Mouse (Mus musculus) heart, postnatal 14 days (tissue): ENCODE results near the gene Eif3i. TPM values are rescaled to one million over a fixed set of nuclear protein-coding genes. Genes with fewer than 3 reads are reported as not detected.

Experiments
- DNase-seq, 2 experiments: peaks; one replicate each; pipeline ENCODE4 v3.0.0; 2021 to 2022
- intact Hi-C: fragments of 180-260 bp; cut with DNase I; formaldehyde crosslinking; loops from one replicate; pipeline ENCODE4 v1.15.1; 2025
- long read RNA-seq, 2 experiments: library from polyadenylated mRNA; stranded (forward); transcript quantifications; one replicate each; pipeline ENCODE4 v2.0.0; 2021
- total RNA-seq, 2 experiments: library from RNA; stranded (reverse); gene quantifications; 2 replicates each; pipeline ENCODE4 v1.2.3; 2021

Eif3i gene
- total RNA-seq: 100 to 1,000 TPM; 114 to 128 TPM
- long read RNA-seq, experiment 1, transcript Eif3i-201 (11 exons, 1,123 nt): major isoform, 85 of 121 reads
- long read RNA-seq, experiment 1, partial matches to known transcripts: 33 of 121 reads
- long read RNA-seq, experiment 1, other reads (novel, unspliced or antisense): 3 of 121 reads
- long read RNA-seq, experiment 2, transcript Eif3i-201 (11 exons, 1,123 nt): major isoform, 55 of 72 reads
- long read RNA-seq, experiment 2, partial matches to known transcripts: 15 of 72 reads
- long read RNA-seq, experiment 2, other reads (novel, unspliced or antisense): 2 of 72 reads

- intact Hi-C loops: no loop called here
- DNase-seq: peak; percentile 83 to 86
Observed at GRCm38 (mm10) chr4:129600233-129601158, at the start of gene Eif3i, which contains the start of gene Tmem234. TSS of gene Eif3i (minus strand) at chr4:129600648. TSS of gene Tmem234 (plus strand) at chr4:129600668.

DNA sequence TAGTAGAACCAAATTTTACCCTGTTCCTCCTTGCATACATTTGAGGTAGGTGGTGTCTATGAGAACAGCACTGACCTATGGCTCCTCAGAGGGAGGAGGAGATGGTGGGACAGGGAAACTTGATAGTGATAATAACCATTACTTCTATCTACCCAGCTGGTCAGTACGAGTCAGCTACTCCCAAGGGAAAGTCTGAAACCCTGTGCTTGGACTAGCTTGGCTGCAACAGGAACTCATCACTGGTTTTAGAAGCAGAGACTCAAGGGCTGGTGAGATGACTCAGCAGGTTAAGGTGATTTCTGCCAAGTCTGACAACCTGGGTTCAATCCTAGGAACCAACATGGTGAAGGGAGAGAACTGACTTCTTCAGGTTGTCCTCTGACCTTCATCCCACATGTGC, 48.2 kb upstream of the Eif3i start:
- intact Hi-C loops: no loop called here
- DNase-seq: no peak

DNA sequence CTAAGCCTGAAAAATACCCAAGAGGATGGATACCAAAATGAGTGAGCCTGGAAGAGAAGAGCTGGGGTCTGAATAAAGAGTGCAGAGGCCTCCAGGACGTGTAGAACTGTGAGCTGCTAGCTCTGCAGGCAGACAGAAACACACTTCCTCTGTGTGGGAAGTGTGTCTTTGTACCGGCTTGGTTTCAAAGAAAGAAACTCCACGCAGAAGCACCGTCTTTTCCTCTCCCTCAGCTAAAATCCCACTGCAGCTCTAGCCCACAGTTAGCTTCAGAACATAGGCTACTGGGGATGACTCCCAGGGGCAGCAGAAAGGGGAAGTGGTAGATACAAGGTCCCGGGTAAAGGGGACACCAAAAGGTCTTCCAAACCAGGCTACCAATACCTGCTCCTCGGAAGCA, 44.8 kb upstream of the Eif3i start:
- no peak for DNase-seq
- intact Hi-C loops: no loop called here

GRCm38 (mm10) chr4:129641756-129642155, 41.3 kb upstream of the Eif3i start:
- intact Hi-C loops: no loop called here
- no peak for DNase-seq

DNA sequence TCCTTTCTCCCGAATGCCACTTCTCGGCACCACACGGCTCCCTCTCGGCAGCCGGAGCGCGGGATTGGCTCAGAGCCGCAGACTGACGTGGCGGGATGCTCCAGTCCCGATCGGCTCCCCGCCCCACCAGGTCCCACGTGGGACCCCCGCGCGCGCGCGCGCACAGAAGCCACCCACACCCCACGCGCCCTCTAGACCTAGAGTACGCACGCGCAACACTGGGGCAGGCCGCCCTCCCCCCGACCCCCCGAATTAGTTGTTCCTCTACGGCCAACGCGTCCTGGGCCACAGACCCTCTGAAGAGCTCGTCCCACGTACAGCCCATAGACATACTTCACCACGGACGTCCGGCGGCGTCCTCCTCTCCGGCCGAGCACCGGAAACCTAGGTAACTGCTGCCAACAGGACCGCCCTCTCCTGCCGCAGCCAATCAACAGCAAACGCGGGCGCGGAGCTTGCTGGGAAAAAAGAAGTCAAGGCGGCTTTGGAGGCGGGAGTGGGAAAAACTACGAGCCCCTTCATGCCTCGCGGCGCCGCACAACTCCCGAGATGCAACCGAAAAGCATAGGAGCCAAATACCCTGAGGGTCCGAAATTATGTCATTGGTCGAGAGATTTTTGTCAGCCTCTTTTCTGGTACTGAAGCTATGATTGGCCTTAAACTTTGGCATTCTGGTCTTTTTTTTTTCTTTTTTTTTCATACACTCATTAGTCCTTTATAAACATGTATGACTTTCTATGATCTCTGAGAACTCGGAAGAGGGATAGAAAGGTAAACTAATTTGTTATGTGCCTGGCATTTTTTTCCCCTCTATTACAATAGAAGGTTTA, 40.4 kb upstream of the Eif3i start, which contains the start of gene Txlna:
TSS of gene Txlna (minus strand) at position 428 of the 830 bp plus-strand sequence.
- intact Hi-C loops: no loop called here
- peak; percentile 93 to 95 for DNase-seq

DNA sequence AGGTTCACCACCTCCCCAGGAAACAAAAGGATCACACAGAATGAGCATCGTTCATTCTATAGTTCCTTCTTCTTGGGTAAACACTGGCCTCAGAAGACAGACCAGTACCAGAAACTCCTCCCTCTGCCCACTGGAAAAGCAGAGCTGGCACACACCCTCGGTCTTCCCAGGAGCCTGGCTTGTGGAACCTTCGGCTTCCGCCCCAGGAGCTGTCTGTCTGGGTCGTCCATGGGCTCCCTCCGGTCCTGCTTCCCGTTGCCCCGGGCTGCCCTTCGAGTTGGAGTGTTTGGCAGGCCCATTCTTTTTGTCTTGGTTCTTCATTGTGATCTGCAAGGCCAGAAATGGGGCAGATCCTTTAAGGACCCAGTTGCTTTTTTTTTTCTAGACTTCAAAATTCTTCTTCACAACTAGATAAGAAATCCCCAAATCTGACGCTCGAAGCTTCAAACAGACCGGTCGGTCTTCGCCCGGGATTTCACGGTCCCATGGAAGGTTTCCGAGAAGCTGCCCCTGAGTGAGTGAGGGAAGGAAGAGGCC, 39.7 kb upstream of the Eif3i start:
- intact Hi-C loops: no loop called here

DNA sequence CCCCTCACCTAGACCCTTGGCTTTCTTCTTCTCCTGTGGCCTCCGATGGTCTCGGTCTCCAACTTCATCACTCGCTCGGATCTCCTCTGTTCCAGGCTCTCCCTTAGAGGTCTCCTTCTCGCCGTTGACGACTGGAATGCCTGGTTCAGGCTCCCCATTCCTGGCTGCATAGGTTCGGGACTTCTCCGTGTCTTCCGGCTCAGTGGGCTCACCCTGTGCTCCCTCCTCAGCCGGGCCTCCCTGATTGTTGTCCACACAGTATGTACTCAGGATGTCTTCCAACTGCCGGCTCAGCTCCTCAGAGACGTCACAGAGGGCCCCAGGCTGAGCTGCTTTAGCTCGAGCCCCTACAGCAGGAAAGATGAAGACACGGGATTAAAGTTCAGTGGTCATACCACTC, 38.8 kb upstream of the Eif3i start:
- no peak for DNase-seq
- intact Hi-C loops: no loop called here

More for the DNA sequence above, 39.7 kb upstream of the Eif3i start:
- peak; percentile 47 to 50 for DNase-seq

- no peak for DNase-seq
- intact Hi-C loops: no loop called here
Observed at GRCm38 (mm10) chr4:129633852-129634251, 33.4 kb upstream of the Eif3i start.

- intact Hi-C loops: no loop called here
- no peak for DNase-seq
Observed at GRCm38 (mm10) chr4:129631867-129632266, 31.4 kb upstream of the Eif3i start.

DNA sequence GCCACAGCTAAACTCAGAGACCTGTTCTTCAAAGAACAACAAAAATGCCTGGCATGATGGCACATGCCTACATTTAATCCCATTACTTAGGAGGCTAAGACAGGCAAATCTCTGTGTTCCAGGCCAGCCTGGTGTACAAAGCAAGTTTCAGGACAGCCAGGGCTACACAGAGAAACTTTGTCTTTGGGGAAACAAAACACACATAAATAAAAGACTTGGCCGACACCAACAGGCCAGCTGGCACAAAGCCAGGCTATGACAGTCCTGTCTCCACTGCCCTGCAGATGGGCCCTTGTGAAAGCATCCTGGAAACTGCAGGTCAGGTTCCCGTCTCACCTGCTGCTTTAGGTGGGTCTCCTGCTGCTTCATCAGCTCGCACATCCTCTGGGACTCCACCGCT, 30.5 kb upstream of the Eif3i start:
- DNase-seq: peak in 1 of 2 experiments; percentile 38
- intact Hi-C loops: no loop called here

DNA sequence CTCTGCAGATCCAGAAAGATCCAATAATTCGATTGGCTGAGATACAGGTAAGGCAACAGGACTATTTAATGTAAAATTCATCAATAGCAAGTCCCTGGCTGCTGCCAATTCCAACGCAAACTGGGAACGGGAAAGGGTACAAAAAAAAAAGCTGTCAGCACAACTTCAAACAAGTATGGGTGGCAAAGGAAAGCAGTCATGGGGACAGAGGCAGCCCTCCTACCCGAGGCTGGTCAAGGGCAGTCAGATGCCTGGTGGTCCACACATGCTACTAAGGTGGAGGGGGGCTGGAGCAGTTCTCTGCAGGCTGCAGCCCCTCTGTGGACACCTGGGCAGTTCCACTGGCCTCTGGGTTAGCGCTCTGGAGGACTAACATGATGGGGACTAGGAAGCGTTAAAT, 25.6 kb upstream of the Eif3i start:
- intact Hi-C loops: no loop called here
- no peak for DNase-seq

- intact Hi-C loops: no loop called here
- DNase-seq: no peak
Observed at GRCm38 (mm10) chr4:129625496-129625895, 25.0 kb upstream of the Eif3i start.

GRCm38 (mm10) chr4:129625029-129625370, 24.6 kb upstream of the Eif3i start:
- intact Hi-C loops: no loop called here
- peak; percentile 53 to 65 for DNase-seq

- intact Hi-C loops: no loop called here
- DNase-seq: peak; percentile 84
Observed at GRCm38 (mm10) chr4:129624281-129625028, 24.0 kb upstream of the Eif3i start.

- intact Hi-C loops: no loop called here
- peak; percentile 42 to 52 for DNase-seq
Observed at GRCm38 (mm10) chr4:129623681-129624091, 23.2 kb upstream of the Eif3i start, which contains the start of gene Ccdc28b. TSS of gene Ccdc28b (minus strand) at chr4:129623947.

- intact Hi-C loops: no loop called here
- DNase-seq: no peak
Observed at GRCm38 (mm10) chr4:129622803-129623535, 22.5 kb upstream of the Eif3i start.

GRCm38 (mm10) chr4:129622120-129622802, 21.8 kb upstream of the Eif3i start:
- no peak for DNase-seq
- intact Hi-C loops: no loop called here

- peak in 1 of 2 experiments; percentile 44 for DNase-seq
- intact Hi-C loops: no loop called here
Observed at GRCm38 (mm10) chr4:129621283-129621841, 20.9 kb upstream of the Eif3i start.
